Mouse (Mus musculus) CH12.LX (cell line): ENCODE results near the gene Rnf38. TPM values are rescaled to one million over a fixed set of nuclear protein-coding genes. Genes with fewer than 3 reads are reported as not detected.

ENCODE experiments used
- DNase-seq: peaks from one replicate; pipeline ENCODE4 v3.0.0-alpha.2; 2013; ENCODE audit errors: extremely low read depth
- H3K27ac ChIP-seq: 2 replicates; pipeline ENCODE4 v1.5.1; 2012; ENCODE audit warnings: low read depth, mild to moderate bottlenecking, control low read depth, moderate library complexity; ENCODE audit not compliant: insufficient read depth
- H3K27me3 ChIP-seq: replicated peaks from 2 replicates; pipeline ENCODE3; 2012; ENCODE audit warnings: inconsistent platforms
- H3K36me3 ChIP-seq, 2 experiments: replicated peaks in 1 of 2; 2 replicates each; pipeline versions ENCODE3 to v1.6.1; 2012; ENCODE audit warnings: inconsistent platforms in 1 of 2, low read length in 1 of 2, mild to moderate bottlenecking in 1 of 2, mixed read lengths in 1 of 2, moderate library complexity in 1 of 2; ENCODE audit not compliant: control insufficient read depth in 1 of 2, insufficient read depth in 1 of 2
- H3K4me1 ChIP-seq, 2 experiments: 2 replicates each; pipeline ENCODE4 v1.6.1; 2012; ENCODE audit warnings: inconsistent platforms in 1 of 2, moderate library complexity in 1 of 2; ENCODE audit not compliant: insufficient read depth in 2 of 2, control insufficient read depth in 1 of 2
- H3K4me2 ChIP-seq: 2 replicates; pipeline ENCODE4 v1.6.1; 2012; ENCODE audit warnings: low read depth, mild to moderate bottlenecking, control low read depth; ENCODE audit not compliant: poor library complexity, insufficient read depth, severe bottlenecking
- H3K4me3 ChIP-seq, 3 experiments: fragments of 150-350 bp in 1 of 3; sonication (generic) in 1 of 3; replicated peaks in 1 of 3; 2 replicates each; pipeline versions ENCODE3 to v1.5.1; 2011 to 2012; ENCODE audit warnings: low read depth in 2 of 3, low read length in 2 of 3, mild to moderate bottlenecking in 2 of 3, moderate library complexity in 2 of 3, control low read depth in 1 of 3, improper control_type of control experiment in 1 of 3, inconsistent platforms in 1 of 3, mixed read lengths in 1 of 3; ENCODE audit not compliant: poor library complexity in 1 of 3
- H3K79me2 ChIP-seq: replicated peaks from 2 replicates; pipeline ENCODE4 v1.6.1; 2012; ENCODE audit warnings: mild to moderate bottlenecking, moderate library complexity; ENCODE audit not compliant: control insufficient read depth, poor library complexity, insufficient read depth, severe bottlenecking; ENCODE audit errors: extremely low read depth
- H3K9ac ChIP-seq: 2 replicates; pipeline ENCODE4 v1.6.1; 2012; ENCODE audit warnings: low read depth, mild to moderate bottlenecking, control low read depth, moderate library complexity; ENCODE audit not compliant: insufficient read depth
- H3K9me3 ChIP-seq: replicated peaks from 2 replicates; pipeline ENCODE3; 2012; ENCODE audit warnings: low read length, inconsistent platforms, mixed read lengths
- BHLHE40 ChIP-seq: IDR thresholded peaks from 2 replicates; pipeline ENCODE4 v1.6.1; 2011; ENCODE audit warnings: mild to moderate bottlenecking, low read depth, low read length, improper control_type of control experiment
- CHD2 ChIP-seq: IDR thresholded peaks from 2 replicates; pipeline ENCODE4 v1.6.1; 2011; ENCODE audit warnings: low read length, improper control_type of control experiment
- E2F4 ChIP-seq: IDR thresholded peaks from 2 replicates; pipeline ENCODE4 v1.6.1; 2011; ENCODE audit warnings: low read depth, low read length, improper control_type of control experiment; ENCODE audit not compliant: insufficient replicate concordance
- JUN ChIP-seq: IDR thresholded peaks from 2 replicates; pipeline ENCODE4 v1.6.1; 2011; ENCODE audit warnings: low read depth, mild to moderate bottlenecking, low read length, improper control_type of control experiment, moderate library complexity; ENCODE audit not compliant: insufficient read depth
- JUND ChIP-seq: conservative IDR thresholded peaks from 2 replicates; pipeline ENCODE4 v1.6.1; 2011; ENCODE audit warnings: low read depth, low read length, improper control_type of control experiment
- MAFK ChIP-seq: IDR thresholded peaks from 2 replicates; pipeline ENCODE4 v1.6.1; 2011; ENCODE audit warnings: low read length, improper control_type of control experiment; ENCODE audit not compliant: insufficient replicate concordance
- MAX ChIP-seq: IDR thresholded peaks from 2 replicates; pipeline ENCODE4 v1.6.1; 2011; ENCODE audit warnings: low read length, improper control_type of control experiment
- MAZ ChIP-seq: IDR thresholded peaks from 2 replicates; pipeline ENCODE4 v1.6.1; 2012; ENCODE audit warnings: low read depth, mild to moderate bottlenecking, inconsistent platforms, low read length, improper control_type of control experiment, moderate library complexity
- MEF2A ChIP-seq: IDR thresholded peaks from 2 replicates; pipeline ENCODE4 v1.6.1; 2014; ENCODE audit warnings: low read depth, mild to moderate bottlenecking, inconsistent platforms, low read length, improper control_type of control experiment, borderline replicate concordance
- MXI1 ChIP-seq: IDR thresholded peaks from 2 replicates; pipeline ENCODE4 v1.6.1; 2011; ENCODE audit warnings: mild to moderate bottlenecking, low read depth, low read length, improper control_type of control experiment
- NELFE ChIP-seq: IDR thresholded peaks from 2 replicates; pipeline ENCODE4 v1.6.1; 2011; ENCODE audit warnings: low read depth, low read length, improper control_type of control experiment
- NRF1 ChIP-seq: IDR thresholded peaks from 2 replicates; pipeline ENCODE4 v1.6.1; 2014; ENCODE audit warnings: low read depth, mild to moderate bottlenecking, inconsistent platforms, low read length, improper control_type of control experiment, moderate library complexity
- POLR2A ChIP-seq: IDR thresholded peaks from 2 replicates; pipeline ENCODE4 v1.6.1; 2011; ENCODE audit warnings: low read depth, mild to moderate bottlenecking, improper control_type of control experiment, low read length
- POLR2AphosphoS2 ChIP-seq: IDR thresholded peaks from 2 replicates; pipeline ENCODE4 v1.6.1; 2011; ENCODE audit warnings: low read depth, low read length, improper control_type of control experiment
- RCOR1 ChIP-seq: conservative IDR thresholded peaks from 2 replicates; pipeline ENCODE4 v1.6.1; 2012; ENCODE audit warnings: low read depth, mild to moderate bottlenecking, inconsistent platforms, low read length, improper control_type of control experiment
- SIN3A ChIP-seq: IDR thresholded peaks from 2 replicates; pipeline ENCODE4 v1.6.1; 2012; ENCODE audit warnings: low read length, improper control_type of control experiment, inconsistent platforms
- SMC3 ChIP-seq: IDR thresholded peaks from 2 replicates; pipeline ENCODE4 v1.6.1; 2011; ENCODE audit warnings: low read depth, low read length, improper control_type of control experiment
- TBP ChIP-seq: conservative IDR thresholded peaks from 2 replicates; pipeline ENCODE4 v1.6.1; 2011; ENCODE audit warnings: low read depth, low read length, improper control_type of control experiment
- TCF12 ChIP-seq: IDR thresholded peaks from 2 replicates; pipeline ENCODE4 v1.6.1; 2014; ENCODE audit warnings: low read depth, mild to moderate bottlenecking, inconsistent platforms, low read length, improper control_type of control experiment
- USF1 ChIP-seq: IDR thresholded peaks from 2 replicates; pipeline ENCODE4 v1.6.1; 2014; ENCODE audit warnings: low read depth, mild to moderate bottlenecking, inconsistent platforms, low read length, improper control_type of control experiment
- ZC3H11A ChIP-seq: IDR thresholded peaks from 2 replicates; pipeline ENCODE4 v1.6.1; 2012; ENCODE audit warnings: low read depth, mild to moderate bottlenecking, inconsistent platforms, low read length, improper control_type of control experiment
- ZKSCAN1 ChIP-seq: IDR thresholded peaks from 2 replicates; pipeline ENCODE4 v1.6.1; 2012; ENCODE audit warnings: low read depth, inconsistent platforms, low read length, improper control_type of control experiment, borderline replicate concordance
- ZMIZ1 ChIP-seq: IDR thresholded peaks from 2 replicates; pipeline ENCODE4 v1.6.1; 2012; ENCODE audit warnings: low read depth, mild to moderate bottlenecking, inconsistent platforms, low read length, improper control_type of control experiment
- dilution Hi-C: fragments of 300-500 bp; cut with MboI; formaldehyde crosslinking; loops from 2 replicates; pipeline ENCODE4 v1.14.3; 2020; ENCODE audit warnings: low sequenced_read_pairs; ENCODE audit not compliant: extremely low pct_unique_long_range_greater_than_20kb, extremely low pct_ligation_motif_present
- in situ Hi-C: fragments of 300-500 bp; cut with MboI; formaldehyde crosslinking; loops from 3 replicates; pipeline ENCODE4 v1.14.3; 2019; ENCODE audit warnings: low sequenced_read_pairs, low pct_ligation_motif_present, low pct_unique_long_range_greater_than_20kb, mixed read lengths
- polyA plus RNA-seq: library from polyadenylated mRNA; unstranded; fragments of >175 nt; gene quantifications from 2 replicates; pipeline ENCODE4 v1.2.1, GENCODE M21; 2012; ENCODE audit warnings: low read depth; ENCODE audit not compliant: insufficient read length
- total RNA-seq, 2 experiments: library from RNA; depleted of rRNA; stranded (reverse); fragments of 300-350 nt in 1 of 2; fragments of >200 nt in 1 of 2; gene quantifications; 2 replicates each; pipeline ENCODE4 v1.2.3; 2012 to 2014

Rnf38 gene
- total and polyA plus RNA-seq, 3 experiments: 5.4 to 13.2 (median 6.6) TPM

DNA sequence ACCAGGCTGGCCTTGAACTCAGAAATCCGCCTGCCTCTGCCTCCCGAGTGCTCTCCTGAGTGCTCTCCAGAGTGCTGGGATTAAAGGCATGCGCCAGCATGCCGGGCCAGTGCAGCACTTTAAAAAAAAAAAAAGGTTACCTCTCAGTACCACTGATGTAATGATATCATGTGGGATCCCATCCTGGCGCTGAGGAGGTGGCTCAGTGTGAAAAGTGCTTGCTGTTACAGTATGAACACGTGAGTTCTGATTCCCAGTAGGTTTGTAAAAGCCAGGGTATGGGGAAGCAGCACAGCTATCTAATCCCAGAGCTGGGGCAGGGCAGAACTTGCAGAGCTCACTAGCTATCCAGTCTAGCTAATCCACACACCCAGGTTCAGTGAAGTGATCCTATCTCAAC, 33.8 kb upstream of the Rnf38 start:
- H3K4me2 ChIP-seq: no peak overlapping the region
- in situ Hi-C loops (no loop called here), dilution Hi-C loops (no loop called here)
- no peak overlapping the region for H3K4me3 ChIP-seq
- H3K4me1 ChIP-seq: peaks cover 4 to 6% of the 10 kb centered on the region in 2 experiments; a peak in 3 of 4 replicates
- no peak overlapping the region for H3K9ac ChIP-seq
- no peak for TF ChIP-seq SIN3A
- TF ChIP-seq MAX: no peak
- TF ChIP-seq MXI1: no peak
- TF ChIP-seq E2F4: no peak
- no peak for DNase-seq
- H3K36me3 ChIP-seq: no peaks in the 10 kb centered on the region
- no peaks in the 10 kb centered on the region for H3K79me2 ChIP-seq
- H3K27me3 ChIP-seq: no peaks in the 10 kb centered on the region
- H3K9me3 ChIP-seq: no peaks in the 10 kb centered on the region
- no peak overlapping the region for H3K27ac ChIP-seq

DNA sequence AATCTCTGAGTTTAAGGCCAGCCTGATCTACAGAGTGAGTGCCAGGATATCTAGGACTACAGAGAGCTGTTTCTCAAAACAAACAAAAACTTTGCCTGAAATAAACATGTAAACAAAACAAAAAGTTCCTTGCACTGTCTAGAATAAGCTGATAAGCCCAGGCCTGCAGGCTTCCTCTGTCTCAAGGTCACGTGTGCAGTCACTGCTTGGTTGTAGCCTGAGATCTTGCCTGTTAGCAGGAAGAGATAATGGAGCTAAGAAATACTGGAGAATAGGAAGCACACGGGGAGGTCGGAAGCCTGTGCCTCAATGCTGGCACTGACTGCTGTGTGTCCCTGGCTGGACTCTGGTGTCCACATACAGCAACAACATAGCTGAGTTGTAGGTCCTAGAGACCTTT, 31.9 kb upstream of the Rnf38 start:
- in situ Hi-C loops: no loop called here

DNA sequence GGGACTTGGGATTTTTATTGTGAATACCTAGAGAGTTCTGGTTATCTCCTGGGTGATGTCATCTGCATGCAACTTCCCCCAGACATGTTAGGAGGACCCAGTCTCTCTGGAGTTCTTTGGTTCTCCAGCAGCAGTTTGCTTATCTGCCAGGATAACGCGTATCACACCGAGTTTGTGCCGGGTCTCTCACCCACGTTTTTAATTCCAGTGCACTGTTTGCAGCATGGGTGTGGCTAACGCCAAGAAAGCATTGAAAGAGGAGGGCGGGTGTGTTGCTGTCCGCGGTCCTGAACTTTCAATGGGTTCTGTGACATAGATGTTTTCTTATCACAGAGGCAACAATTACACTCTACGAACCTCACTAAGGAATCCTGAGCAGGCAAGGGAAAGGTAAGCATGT, 26.7 kb upstream of the Rnf38 start:
- no peaks in the 10 kb centered on the region for H3K4me1 ChIP-seq
- no peaks in the 10 kb centered on the region for H3K9me3 ChIP-seq
- peak; percentile 51 for DNase-seq
- H3K27ac ChIP-seq: no peak overlapping the region
- no peak overlapping the region for H3K4me3 ChIP-seq
- TF ChIP-seq SIN3A (peak; percentile 73; the same call in 1 of the 2 replicates), RCOR1 (no peak), JUN (no peak), MAZ (0 out of 2 replicates have a peak, but pooled peaks have one; percentile 29), MAX (no peak), POLR2AphosphoS2 (no peak), MXI1 (peak; percentile 92), TBP (no peak)
- no peaks in the 10 kb centered on the region for H3K79me2 ChIP-seq
- peaks cover 17% of the 10 kb centered on the region for H3K27me3 ChIP-seq
- in situ Hi-C loops: no loop called here
- dilution Hi-C loops: no loop called here
- H3K9ac ChIP-seq: no peak overlapping the region
- H3K36me3 ChIP-seq: no peaks in the 10 kb centered on the region
- peak overlapping the region; percentile 67; the same call in 1 of the 2 replicates for H3K4me2 ChIP-seq

More for the DNA sequence above, 31.9 kb upstream of the Rnf38 start:
- H3K9ac ChIP-seq: no peak overlapping the region
- no peak overlapping the region for H3K27ac ChIP-seq
- no peaks in the 10 kb centered on the region for H3K9me3 ChIP-seq
- no peak for DNase-seq
- no peak overlapping the region for H3K4me3 ChIP-seq
- no peaks in the 10 kb centered on the region for H3K36me3 ChIP-seq
- dilution Hi-C loops: no loop called here
- H3K79me2 ChIP-seq: no peaks in the 10 kb centered on the region
- TF ChIP-seq BHLHE40 (no peak), MXI1 (no peak), NELFE (no peak), CHD2 (no peak), MAX (no peak), POLR2AphosphoS2 (no peak), TCF12 (no peak), NRF1 (no peak), ZC3H11A (no peak), MEF2A (no peak), SIN3A (no peak), JUN (no peak), POLR2A (no peak), USF1 (no peak), MAFK (no peak), JUND (no peak), ZKSCAN1 (no peak), SMC3 (no peak), ZMIZ1 (no peak)
- no peaks in the 10 kb centered on the region for H3K4me1 ChIP-seq
- no peak overlapping the region for H3K4me2 ChIP-seq
- H3K27me3 ChIP-seq: no peaks in the 10 kb centered on the region
